Comparison of ENCODE assay signal across 8 mouse cellular contexts in genomic region chr12:40134529-40134928, GRCm38 (mm10). TPM values are rescaled to one million over a fixed set of nuclear protein-coding genes. Genes with fewer than 3 reads are reported as not detected.
A peak's percentile ranks its signal among the peaks of the same experiment; 100 is the strongest.
DNase-seq lines count a peak whose midpoint lies in the region; ATAC-seq lines count a peak whose summit lies in the region.

No protein-coding gene starts in this region.

- H3K36me3 ChIP-seq in megakaryocyte, embryonic 14.5 days (replicated peaks; ENCODE audit: low read length) = no peaks in the 10 kb centered on the region
- H3K36me3 ChIP-seq in limb, embryonic 13.5 days = no peaks in the 10 kb centered on the region
- H3K36me3 ChIP-seq in stomach, embryonic 15.5 days = no peaks in the 10 kb centered on the region

- H3K9me3 ChIP-seq in megakaryocyte, embryonic 14.5 days = peaks cover 4% of the 10 kb centered on the region; the same call in 1 of the 2 replicates
- H3K9me3 ChIP-seq in limb, embryonic 13.5 days = no peaks in the 10 kb centered on the region
- no peaks in the 10 kb centered on the region for H3K9me3 ChIP-seq in stomach, embryonic 15.5 days

- H3K4me3 ChIP-seq in megakaryocyte, embryonic 14.5 days (replicated peaks) = peak overlapping the region; percentile 83
- H3K4me3 ChIP-seq in limb, embryonic 13.5 days = peak overlapping the region; percentile 52
- H3K4me3 ChIP-seq in stomach, embryonic 15.5 days (replicated peaks) = peak overlapping the region; percentile 42

- H3K27me3 ChIP-seq in megakaryocyte, embryonic 14.5 days (replicated peaks) = peaks cover 27% of the 10 kb centered on the region
- H3K27me3 ChIP-seq in limb, embryonic 13.5 days = peaks cover 31% of the 10 kb centered on the region
- H3K27me3 ChIP-seq in stomach, embryonic 15.5 days (replicated peaks) = peaks cover 16% of the 10 kb centered on the region

- peak; percentile 39 for DNase-seq in adrenal gland, postnatal 10 days
- no peak for DNase-seq in adrenal gland, adult 2 months
- no peak for DNase-seq in cerebellum, adult 11-12 months
- DNase-seq in yolk sac, embryonic 10.5 days (ENCODE audit: low spot score) = no peak

- H3K27ac ChIP-seq in limb, embryonic 13.5 days = no peak overlapping the region
- H3K27ac ChIP-seq in stomach, embryonic 15.5 days = no peak overlapping the region

- peaks cover 11% of the 10 kb centered on the region for H3K4me1 ChIP-seq in megakaryocyte, embryonic 14.5 days
- peaks cover 15% of the 10 kb centered on the region; the same call in 1 of the 2 replicates for H3K4me1 ChIP-seq in limb, embryonic 13.5 days
- peaks cover 9% of the 10 kb centered on the region for H3K4me1 ChIP-seq in stomach, embryonic 15.5 days

- ATAC-seq in megakaryocyte, adult 5-6 weeks (ENCODE audit: poor library complexity, severe bottlenecking) = no peak
- ATAC-seq in limb, embryonic 13.5 days (ENCODE audit: low FRiP score, low read depth) = no peak
- ATAC-seq in stomach, embryonic 15.5 days (ENCODE audit: insufficient read depth, low FRiP score, low read depth) = no peak

- H3K4me2 ChIP-seq in limb, embryonic 13.5 days (replicated peaks) = peak overlapping the region; percentile 88
- H3K4me2 ChIP-seq in stomach, embryonic 15.5 days = peak overlapping the region; percentile 88; the same call in 1 of the 2 replicates

- H3K9ac ChIP-seq in limb, embryonic 13.5 days = no peak overlapping the region; the same call in 1 of the 2 replicates
- no peak overlapping the region for H3K9ac ChIP-seq in stomach, embryonic 15.5 days

- WGBS in limb, embryonic 13.5 days = 41% methylated on average over 11 of the region's 11 CpGs
- WGBS in stomach, embryonic 15.5 days = 48% methylated on average over 11 of the region's 11 CpGs

RNA-seq across cellular contexts. Expression of gene Scin, which starts 0.5 kb away (rescaled TPM):
- under 1 TPM; 0.45 to 0.63 TPM for total RNA-seq in adrenal gland, postnatal 10 days (2021)
- 1 to 10 TPM; 1.0 to 1.6 TPM for total RNA-seq in adrenal gland, adult 2 months (2021)
- polyA plus RNA-seq in adrenal gland, adult 2 months (2012; rRNA removed) = 0.49 and 0.59 TPM in 2 replicates
- polyA plus RNA-seq in megakaryocyte, embryonic 14.5 days (2012; ENCODE audit: insufficient read depth, low replicate concordance) = 2.6 TPM in 1 of 2 replicates, not detected in the other
- total RNA-seq in megakaryocyte, adult 5-6 weeks (2015) = 0.09 and 0.78 TPM in 2 replicates
- total RNA-seq in megakaryocyte, adult 5-6 weeks (2017) = 1.2 and 1.4 TPM in 2 replicates
- polyA plus RNA-seq in limb, embryonic 13.5 days (2015; fragmentation: Nextera tagmentation; extraction: Ambion mirVana) = 10.0 and 12.3 TPM in 2 replicates
- 9.4 and 13.7 TPM in 2 replicates for polyA plus RNA-seq in stomach, embryonic 15.5 days (2015; fragmentation: Nextera tagmentation; extraction: Ambion mirVana)
